Mouse (Mus musculus) right cerebral cortex, adult 2 months (tissue): Measurements from ENCODE around the gene Lhx9.

Experiments
- DNase-seq, 2 experiments: peaks; one replicate each; pipeline ENCODE4 v3.0.0; 2021 to 2022; ENCODE audit warnings: low spot score in 2 of 2

Lhx9 gene

GRCm38 (mm10) chr1:138839809-138840430 is 8.5 kb downstream of the Lhx9 start:
- DNase-seq: no peak

GRCm38 (mm10) chr1:138839291-138839690 is 9.1 kb downstream of the Lhx9 start:
- DNase-seq: no peak

- DNase-seq: no peak
These were observed 10.3 kb downstream of the Lhx9 start for GRCm38 (mm10) chr1:138837786-138838743.

GRCm38 (mm10) chr1:138835355-138835900 is 12.9 kb downstream of the Lhx9 start:
- DNase-seq: no peak

GRCm38 (mm10) chr1:138831309-138831708 is 17.1 kb downstream of the Lhx9 start:
- DNase-seq: no peak

- no peak for DNase-seq
These were observed 21.5 kb downstream of the Lhx9 start for GRCm38 (mm10) chr1:138826841-138827240.

- no peak for DNase-seq
These were observed 25.4 kb downstream of the Lhx9 start for GRCm38 (mm10) chr1:138822985-138823322.

- no peak for DNase-seq
These were observed 26.0 kb downstream of the Lhx9 start for GRCm38 (mm10) chr1:138822255-138822984.

- no peak for DNase-seq
These were observed 46.6 kb downstream of the Lhx9 start for GRCm38 (mm10) chr1:138801732-138802131.

GRCm38 (mm10) chr1:138801296-138801695 is 47.1 kb downstream of the Lhx9 start:
- DNase-seq: no peak

GRCm38 (mm10) chr1:138799692-138800314 is 48.6 kb downstream of the Lhx9 start:
- DNase-seq: no peak

- DNase-seq: no peak
These were observed 50.3 kb downstream of the Lhx9 start for GRCm38 (mm10) chr1:138798110-138798509.

- no peak for DNase-seq
These were observed 62.5 kb downstream of the Lhx9 start for GRCm38 (mm10) chr1:138785856-138786255.

- DNase-seq: no peak
These were observed 64.4 kb downstream of the Lhx9 start for GRCm38 (mm10) chr1:138784019-138784418.
